9 mouse cellular contexts compared by ENCODE assay signal in genomic region chr1:97833466-97834353, GRCm38 (mm10).
DNase-seq lines count a peak whose midpoint lies in the region; ATAC-seq and TF ChIP-seq lines count a peak whose summit lies in the region.
"Had no signal": no experiment of that assay in that cellular context is flagged by ENCODE, and none has a peak within 500 bp of the region (broad histone marks: within the 10 kb centered on the region; RNA-seq: fewer than 3 reads in every experiment).

No protein-coding gene starts in this region.

- no peak overlapping the region for H3K4me3 ChIP-seq in hindbrain, postnatal 0 days (ENCODE audit: low read length)
- H3K4me3 ChIP-seq in midbrain, embryonic 13.5 days (replicated peaks): no peak overlapping the region

- no peak for TF ChIP-seq CTCF in hindbrain, postnatal 0 days (IDR thresholded peaks at IDR 0.05; ENCODE audit: low read depth)

- ATAC-seq in hindbrain, postnatal 0 days: peak; percentile 95
- ATAC-seq in midbrain, embryonic 13.5 days: peak; percentile 63; the same call in 1 of the 2 replicates

- H3K9me3 ChIP-seq in hindbrain, postnatal 0 days (ENCODE audit: low read length): no peaks in the 10 kb centered on the region
- no peaks in the 10 kb centered on the region for H3K9me3 ChIP-seq in midbrain, embryonic 13.5 days

- peaks cover 5% of the 10 kb centered on the region; the same call in 1 of the 2 replicates for H3K36me3 ChIP-seq in hindbrain, postnatal 0 days (ENCODE audit: insufficient read depth, low read length)
- peaks cover 18% of the 10 kb centered on the region for H3K36me3 ChIP-seq in midbrain, embryonic 13.5 days

- 0 out of 2 replicates have a peak overlapping the region, but pooled peaks have one; percentile 7 for H3K4me2 ChIP-seq in hindbrain, postnatal 0 days (ENCODE audit: low read depth, low read length)
- no peak overlapping the region for H3K4me2 ChIP-seq in midbrain, embryonic 13.5 days (replicated peaks)

- peak; percentile 94 for DNase-seq in cerebellum, postnatal 10 days
- DNase-seq in cerebellum, adult 11-12 months: no peak
- DNase-seq in right cerebral cortex, postnatal 10 days (ENCODE audit: low spot score in 2 of 2): peak; percentile 66 to 74
- DNase-seq in right cerebral cortex, postnatal 36 days (ENCODE audit: low spot score in 2 of 2): no peak
- DNase-seq in hindbrain, postnatal 0 days (ENCODE audit: low spot score): peak; percentile 86
- DNase-seq in spleen, postnatal 10 days (ENCODE audit: low spot score in 2 of 2): no peak
- no peak for DNase-seq in adrenal gland, adult 8-10 months

- H3K9ac ChIP-seq in hindbrain, postnatal 0 days (replicated peaks; ENCODE audit: low read length): no peak overlapping the region
- no peak overlapping the region for H3K9ac ChIP-seq in midbrain, embryonic 13.5 days (replicated peaks)
- H3K9ac ChIP-seq: liver, embryonic 14.5 days had no signal

- no peaks in the 10 kb centered on the region; the same call in 1 of the 2 replicates for H3K4me1 ChIP-seq in hindbrain, postnatal 0 days (ENCODE audit: insufficient read depth, low read length)
- H3K4me1 ChIP-seq in midbrain, embryonic 13.5 days (replicated peaks): no peaks in the 10 kb centered on the region

- H3K27me3 ChIP-seq in hindbrain, postnatal 0 days (ENCODE audit: insufficient read depth, low read length): no peaks in the 10 kb centered on the region
- no peaks in the 10 kb centered on the region for H3K27me3 ChIP-seq in midbrain, embryonic 13.5 days

- WGBS in hindbrain, postnatal 0 days: 36% methylated on average over 5 of the region's 5 CpGs
- 68% methylated on average over 5 of the region's 5 CpGs for WGBS in midbrain, embryonic 13.5 days

- peak overlapping the region; percentile 45; the same call in 1 of the 2 replicates for H3K27ac ChIP-seq in hindbrain, postnatal 0 days
- H3K27ac ChIP-seq in midbrain, embryonic 13.5 days: peak overlapping the region; percentile 20; the same call in 1 of the 2 replicates
- H3K27ac ChIP-seq: liver, embryonic 14.5 days had no signal

Comparison
In these comparisons a context has a peak if more than half of its experiments do, and no peak if none do; other contexts are left out.
1. DNase-seq: peak in cerebellum, postnatal 10 days (2 of 2), right cerebral cortex, postnatal 10 days (2 of 2) and hindbrain, postnatal 0 days (single experiment); none in cerebellum, adult 11-12 months (single experiment), right cerebral cortex, postnatal 36 days (0 of 2), spleen, postnatal 10 days (0 of 2) and adrenal gland, adult 8-10 months (single experiment).